Mouse (Mus musculus) E14TG2a.4 (cell line): ENCODE results near the gene Acaa1b.

Source experiments
- H3K27me3 ChIP-seq: 2 replicates; pipeline ENCODE4 v1.6.1; 2014; ENCODE audit warnings: low read length, control low read depth; ENCODE audit not compliant: insufficient read depth
- H3K36me3 ChIP-seq: 2 replicates; pipeline ENCODE4 v1.6.1; 2014; ENCODE audit warnings: low read length, control low read depth; ENCODE audit not compliant: insufficient read depth
- H3K4me1 ChIP-seq: replicated peaks from 2 replicates; pipeline ENCODE4 v1.6.1; 2014; ENCODE audit warnings: low read depth, low read length, control low read depth
- H3K4me3 ChIP-seq: replicated peaks from 2 replicates; pipeline ENCODE4 v1.5.1; 2014; ENCODE audit warnings: mild to moderate bottlenecking, low read length
- H3K9me3 ChIP-seq: 2 replicates; pipeline ENCODE4 v1.6.1; 2014; ENCODE audit warnings: low read length, control low read depth
- CTCF ChIP-seq: conservative IDR thresholded peaks from 2 replicates; pipeline ENCODE4 v1.5.1; 2014; ENCODE audit warnings: low read length
- NANOG ChIP-seq: IDR thresholded peaks from 2 replicates; pipeline ENCODE4 v1.6.1; 2014; ENCODE audit warnings: borderline replicate concordance, low read length, mixed read lengths
- POU5F1 ChIP-seq: IDR thresholded peaks from 2 replicates; pipeline ENCODE4 v1.6.1; 2014; ENCODE audit warnings: low read length, borderline replicate concordance

The Acaa1b gene

DNA sequence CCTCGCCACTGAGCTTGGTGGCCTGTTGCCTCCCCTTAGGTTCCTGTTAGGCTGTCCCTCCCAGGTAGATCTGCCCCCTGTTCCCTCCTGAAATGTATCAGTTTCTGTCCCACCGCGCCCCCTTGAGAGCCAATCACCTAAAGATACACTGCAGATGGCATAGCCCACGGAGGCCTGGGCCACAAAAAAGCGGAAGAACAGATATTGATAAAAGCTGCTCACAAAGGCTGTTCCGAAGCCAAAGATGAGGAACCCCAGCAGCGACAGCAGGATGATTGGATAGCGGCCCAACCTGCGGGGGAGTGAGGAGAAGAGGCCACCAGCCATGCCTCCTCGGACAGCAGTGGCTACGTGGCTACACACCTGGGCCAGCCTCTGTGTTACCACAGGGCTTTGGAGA is 22.4 kb upstream of the Acaa1b start:
- no peak overlapping the region for H3K4me3 ChIP-seq
- H3K36me3 ChIP-seq = no peaks in the 10 kb centered on the region
- peaks cover 4% of the 10 kb centered on the region for H3K27me3 ChIP-seq
- TF ChIP-seq NANOG (no peak), CTCF (no peak), POU5F1 (no peak)
- no peaks in the 10 kb centered on the region for H3K9me3 ChIP-seq
- no peaks in the 10 kb centered on the region for H3K4me1 ChIP-seq

GRCm38 (mm10) chr9:119167608-119168007 is 10.7 kb upstream of the Acaa1b start:
- TF ChIP-seq NANOG = no peak
- TF ChIP-seq CTCF = no peak
- TF ChIP-seq POU5F1 = no peak
- H3K9me3 ChIP-seq = peaks cover 13% of the 10 kb centered on the region

DNA sequence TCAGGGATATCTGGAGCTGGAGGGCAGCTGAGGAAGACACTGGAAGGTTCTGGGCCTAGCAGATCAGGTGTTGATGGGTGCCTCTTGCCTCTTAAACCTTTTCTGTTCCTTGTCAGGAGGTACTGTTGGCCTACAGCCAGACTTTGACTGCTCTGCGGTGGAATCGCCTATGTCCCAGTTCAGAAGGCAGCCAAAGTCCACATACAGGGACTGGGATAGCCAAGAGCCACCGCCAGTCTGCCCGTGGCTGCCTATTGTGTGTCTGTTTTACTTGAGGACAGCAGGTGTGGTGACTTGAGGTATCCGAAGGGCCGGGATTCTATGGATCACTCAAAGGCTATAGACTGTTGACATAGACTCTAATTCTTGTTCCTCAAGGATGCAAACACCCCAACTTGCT is 8.7 kb upstream of the Acaa1b start:
- H3K36me3 ChIP-seq = no peaks in the 10 kb centered on the region
- H3K4me1 ChIP-seq = no peaks in the 10 kb centered on the region
- H3K4me3 ChIP-seq = no peak overlapping the region
- H3K27me3 ChIP-seq = no peaks in the 10 kb centered on the region; the same call in 1 of the 2 replicates
- TF ChIP-seq POU5F1 = no peak
- H3K9me3 ChIP-seq = peaks cover 13% of the 10 kb centered on the region

More at GRCm38 (mm10) chr9:119167608-119168007, 10.7 kb upstream of the Acaa1b start:
- Histone ChIP-seq H3K36me3 (no peaks in the 10 kb centered on the region), H3K4me1 (no peaks in the 10 kb centered on the region), H3K4me3 (no peak overlapping the region), H3K27me3 (peaks cover 3% of the 10 kb centered on the region; the same call in 1 of the 2 replicates)

DNA sequence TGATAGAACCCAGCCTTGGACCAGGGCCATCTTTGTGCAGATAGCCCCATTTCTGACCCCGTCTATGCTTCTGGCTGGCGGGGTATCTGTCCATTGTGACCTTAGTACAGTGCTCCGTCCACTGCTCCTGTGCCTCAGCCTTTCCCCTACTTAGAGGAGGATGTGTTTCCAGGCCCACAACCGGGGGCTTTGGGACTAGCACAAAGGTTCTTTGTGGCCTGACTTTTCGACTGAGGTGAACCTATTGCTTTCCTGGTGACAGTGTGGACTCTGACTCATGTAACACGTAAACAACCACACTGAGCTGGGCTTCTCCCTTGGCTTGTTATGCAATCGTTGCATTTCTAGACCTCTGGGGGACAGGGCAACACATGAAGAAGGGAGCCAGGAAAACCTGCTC is 7.8 kb upstream of the Acaa1b start:
- TF ChIP-seq NANOG (no peak), POU5F1 (no peak), CTCF (no peak)
- no peaks in the 10 kb centered on the region for H3K4me1 ChIP-seq
- H3K36me3 ChIP-seq = no peaks in the 10 kb centered on the region
- peaks cover 13% of the 10 kb centered on the region for H3K9me3 ChIP-seq
- peaks cover 4% of the 10 kb centered on the region; the same call in 1 of the 2 replicates for H3K27me3 ChIP-seq
- no peak overlapping the region for H3K4me3 ChIP-seq

- peaks cover 5% of the 10 kb centered on the region; the same call in 1 of the 2 replicates for H3K4me1 ChIP-seq
- peaks cover 24% of the 10 kb centered on the region for H3K27me3 ChIP-seq
- H3K36me3 ChIP-seq = no peaks in the 10 kb centered on the region
- no peaks in the 10 kb centered on the region for H3K9me3 ChIP-seq
- TF ChIP-seq NANOG = no peak
- no peak for TF ChIP-seq CTCF
- no peak for TF ChIP-seq POU5F1
- H3K4me3 ChIP-seq = no peak overlapping the region
These were observed 3.8 kb upstream of the Acaa1b start for GRCm38 (mm10) chr9:119160689-119161088.

GRCm38 (mm10) chr9:119158861-119159260 is 2.0 kb upstream of the Acaa1b start, which contains the start of gene Gm47289:
Gene Gm47289, plus strand, starts transcription at chr9:119159161.
- peaks cover 7% of the 10 kb centered on the region; the same call in 1 of the 2 replicates for H3K4me1 ChIP-seq
- no peaks in the 10 kb centered on the region for H3K36me3 ChIP-seq
- TF ChIP-seq CTCF (no peak), NANOG (no peak), POU5F1 (no peak)
- no peak within 1 kb of the TSS for H3K4me3 ChIP-seq
- H3K9me3 ChIP-seq = no peaks in the 10 kb centered on the region
- H3K27me3 ChIP-seq = peaks cover 42% of the 10 kb centered on the region

GRCm38 (mm10) chr9:119155826-119156225 is 1.1 kb downstream of the Acaa1b start:
- Histone ChIP-seq H3K27me3 (peaks cover 62% of the 10 kb centered on the region), H3K4me1 (peaks cover 9% of the 10 kb centered on the region), H3K4me3 (peak overlapping the region; percentile 82), H3K36me3 (no peaks in the 10 kb centered on the region), H3K9me3 (no peaks in the 10 kb centered on the region)
- TF ChIP-seq CTCF = no peak
- no peak for TF ChIP-seq NANOG
- TF ChIP-seq POU5F1 = no peak

GRCm38 (mm10) chr9:119155416-119155815 is 1.5 kb downstream of the Acaa1b start:
- Histone ChIP-seq H3K9me3 (no peaks in the 10 kb centered on the region), H3K4me3 (no peak overlapping the region), H3K27me3 (peaks cover 62% of the 10 kb centered on the region), H3K4me1 (peaks cover 13% of the 10 kb centered on the region), H3K36me3 (no peaks in the 10 kb centered on the region)
- no peak for TF ChIP-seq CTCF
- TF ChIP-seq NANOG = no peak
- no peak for TF ChIP-seq POU5F1

DNA sequence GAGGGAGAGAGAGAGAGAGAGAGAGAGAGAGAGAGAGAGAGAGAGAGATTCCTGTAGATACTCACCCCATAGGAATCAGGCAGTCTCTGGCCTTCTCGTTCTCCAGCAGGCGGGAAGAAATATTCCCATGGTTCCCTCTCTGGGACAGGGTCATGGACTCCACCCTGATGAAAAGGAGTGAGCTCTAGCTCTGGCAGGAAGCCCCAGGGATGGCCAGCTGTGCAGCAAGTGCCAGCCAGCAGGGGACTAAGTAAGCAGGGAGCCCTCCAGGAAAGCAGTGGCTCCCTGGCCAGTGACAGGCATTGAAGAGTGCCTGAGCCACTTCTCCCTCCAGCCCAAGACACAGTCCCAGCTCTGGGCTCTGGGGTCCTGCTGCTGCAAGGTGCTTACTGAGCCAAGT is 5.1 kb downstream of the Acaa1b start:
- no peak for TF ChIP-seq NANOG
- no peak for TF ChIP-seq CTCF
- TF ChIP-seq POU5F1 = no peak
- no peaks in the 10 kb centered on the region for H3K36me3 ChIP-seq
- H3K4me3 ChIP-seq = no peak overlapping the region
- H3K9me3 ChIP-seq = no peaks in the 10 kb centered on the region
- peaks cover 22% of the 10 kb centered on the region for H3K4me1 ChIP-seq
- H3K27me3 ChIP-seq = peaks cover 55% of the 10 kb centered on the region
